Mouse (Mus musculus) liver, embryonic 14.5 days (tissue): ENCODE measurements around the gene Zfhx2.

ENCODE experiments used
- CTCF ChIP-seq: IDR thresholded peaks from 2 replicates; pipeline ENCODE4 v1.5.1; 2016; ENCODE audit warnings: antibody characterized with exemption, low read depth, control low read depth
- EP300 ChIP-seq: IDR thresholded peaks from 2 replicates; pipeline ENCODE4 v1.6.1; 2016; ENCODE audit warnings: antibody characterized with exemption, low read depth

GRCm38 (mm10) chr14:55052496-55052895 lies 39.6 kb downstream of the Zfhx2 start:
- TF ChIP-seq CTCF (no peak), EP300 (no peak)
